Mouse (Mus musculus): ENCODE data around the gene Gm4553. TPM values are rescaled to one million over a fixed set of nuclear protein-coding genes. Genes with fewer than 3 reads are reported as not detected.
"Not testable (repeated sequence)": the region's sequence is repeated elsewhere in the genome, so short reads cannot be mapped to it uniquely, and the experiment has no call there.

The Gm4553 gene
- total RNA-seq, 1 experiment from 2014 or later = not detected

GRCm38 (mm10) chr7:142143506-142144010 lies 22.0 kb downstream of the Gm4553 start:
- ATAC-seq (replicated peaks; ENCODE audit: low read depth, poor library complexity, severe bottlenecking) = peak; percentile 77

GRCm38 (mm10) chr7:142140696-142141095 lies 24.8 kb downstream of the Gm4553 start:
- no peak for ATAC-seq (replicated peaks; ENCODE audit: low read depth, poor library complexity, severe bottlenecking)

- ATAC-seq (replicated peaks; ENCODE audit: low read depth, poor library complexity, severe bottlenecking) = not testable (repeated sequence)
Measured at GRCm38 (mm10) chr7:142135934-142136333, 29.6 kb downstream of the Gm4553 start, which contains the start of gene Gm39115. TSS of gene Gm39115 (minus strand) at chr7:142136034.

- ATAC-seq (replicated peaks; ENCODE audit: low read depth, poor library complexity, severe bottlenecking) = no peak
Measured at GRCm38 (mm10) chr7:142134206-142134995, 31.1 kb downstream of the Gm4553 start.

GRCm38 (mm10) chr7:142128843-142129242 lies 36.7 kb downstream of the Gm4553 start:
- no peak for ATAC-seq (replicated peaks; ENCODE audit: low read depth, poor library complexity, severe bottlenecking)

GRCm38 (mm10) chr7:142120629-142121028 lies 44.9 kb downstream of the Gm4553 start, which contains the start of gene Gm45618:
TSS of gene Gm45618 (minus strand) at chr7:142120729.
- ATAC-seq (replicated peaks; ENCODE audit: low read depth, poor library complexity, severe bottlenecking) = not testable (repeated sequence)

- 0 out of 2 replicates have a peak, but pooled peaks have one; percentile 56 for ATAC-seq (replicated peaks; ENCODE audit: low read depth, poor library complexity, severe bottlenecking)
Measured at GRCm38 (mm10) chr7:142119632-142120031, 45.9 kb downstream of the Gm4553 start.

Other genes starting within 250 kb of the Gm4553 start
- gene Tollip, start 247.2 kb downstream of the Gm4553 start, total RNA-seq (2017) = 27.1 and 30.4 TPM in 2 replicates
- not detected in 2 replicates for gene Brsk2, start 216.0 kb downstream of the Gm4553 start, total RNA-seq (2017)
- 41.2 and 45.7 TPM in 2 replicates for gene Mob2, start 104.7 kb downstream of the Gm4553 start, total RNA-seq (2017)
- gene Dusp8, start 69.9 kb downstream of the Gm4553 start, total RNA-seq (2017) = under 0.01 TPM in 1 of 2 replicates, not detected in the other
- gene Gm45618, start 45.0 kb downstream of the Gm4553 start, total RNA-seq (2017) = not detected in 2 replicates
- gene Gm39115, start 29.7 kb downstream of the Gm4553 start, total RNA-seq (2017) = not detected in 2 replicates
- not detected in 2 replicates for gene Gm45337, start 21.1 kb downstream of the Gm4553 start, total RNA-seq (2017)
- not detected in 2 replicates for gene Gm29735, start 8.6 kb downstream of the Gm4553 start, total RNA-seq (2017)
- not detected in 2 replicates for gene Krtap5-2, start 10.3 kb upstream of the Gm4553 start, total RNA-seq (2017)
- not detected in 2 replicates for gene Gm10153, start 24.6 kb upstream of the Gm4553 start, total RNA-seq (2017)
- not detected in 2 replicates for gene Krtap5-3, start 35.6 kb upstream of the Gm4553 start, total RNA-seq (2017)
- not detected in 2 replicates for gene Gm7579, start 46.1 kb upstream of the Gm4553 start, total RNA-seq (2017)
- not detected in 2 replicates for gene Krtap5-5, start 64.2 kb upstream of the Gm4553 start, total RNA-seq (2017)
- not detected in 2 replicates for gene Gm40460, start 75.3 kb upstream of the Gm4553 start, total RNA-seq (2017)
- gene Gm2431, start 92.6 kb upstream of the Gm4553 start, total RNA-seq (2017) = not detected in 2 replicates
- not detected in 2 replicates for gene Gm4559, start 108.6 kb upstream of the Gm4553 start, total RNA-seq (2017)
- gene Krtap5-1, start 131.4 kb upstream of the Gm4553 start, total RNA-seq (2017) = not detected in 2 replicates
- not detected in 2 replicates for gene Krtap5-4, start 137.8 kb upstream of the Gm4553 start, total RNA-seq (2017)
- not detected in 2 replicates for gene Ifitm10, start 208.0 kb upstream of the Gm4553 start, total RNA-seq (2017)
- 12.4 and 58.4 TPM in 2 replicates for gene Gm49369, start 216.9 kb upstream of the Gm4553 start, total RNA-seq (2017)
- 114 and 134 TPM in 2 replicates for gene Ctsd, start 222.3 kb upstream of the Gm4553 start, total RNA-seq (2017)

Data from common myeloid progenitor, adult 5-6 weeks (primary cell).